Mouse (Mus musculus) forebrain, embryonic 11.5 days (tissue): Measurements from ENCODE around the gene G6pc3. TPM values are rescaled to one million over a fixed set of nuclear protein-coding genes. Genes with fewer than 3 reads are reported as not detected.

Experiments
- ATAC-seq: fragments of 200-750 bp; cut with Nextera tagmentation; replicated peaks from 2 replicates; pipeline ENCODE4 v1.8.0; 2017; ENCODE audit warnings: moderate TSS enrichment; ENCODE audit not compliant: low FRiP score
- DNase-seq: peaks from one replicate; pipeline ENCODE4 v3.0.0-alpha.2; 2017; ENCODE audit warnings: low spot score
- H3K27ac ChIP-seq: fragments of 300-500 bp; sonication (generic); 2 replicates; pipeline ENCODE4 v1.5.1; 2014; ENCODE audit warnings: low read depth, low read length
- H3K27me3 ChIP-seq: fragments of 300-500 bp; sonication (generic); 2 replicates; pipeline ENCODE4 v1.6.1; 2014; ENCODE audit warnings: mild to moderate bottlenecking, low read length, mixed read lengths; ENCODE audit not compliant: control insufficient read depth, insufficient read depth
- H3K36me3 ChIP-seq: fragments of 300-500 bp; sonication (generic); 2 replicates; pipeline ENCODE4 v1.6.1; 2014; ENCODE audit warnings: mild to moderate bottlenecking, low read length, moderate library complexity, mixed read lengths; ENCODE audit not compliant: control insufficient read depth, insufficient read depth
- H3K4me1 ChIP-seq: fragments of 300-500 bp; sonication (generic); replicated peaks from 2 replicates; pipeline ENCODE4 v1.6.1; 2014; ENCODE audit warnings: low read length, mixed read lengths; ENCODE audit not compliant: control insufficient read depth, insufficient read depth
- H3K4me2 ChIP-seq: fragments of 300-500 bp; sonication (generic); 2 replicates; pipeline ENCODE4 v1.6.1; 2014; ENCODE audit warnings: low read depth, mild to moderate bottlenecking, low read length, moderate library complexity, mixed read lengths; ENCODE audit not compliant: severe bottlenecking
- H3K4me3 ChIP-seq: fragments of 300-500 bp; sonication (generic); 2 replicates; pipeline ENCODE4 v1.5.1; 2014; ENCODE audit warnings: low read depth, low read length
- H3K9ac ChIP-seq: fragments of 300-500 bp; sonication (generic); 2 replicates; pipeline ENCODE4 v1.6.1; 2014; ENCODE audit warnings: low read length
- H3K9me3 ChIP-seq: fragments of 300-500 bp; sonication (generic); 2 replicates; pipeline ENCODE4 v1.6.1; 2016; ENCODE audit warnings: low read length, mixed read lengths; ENCODE audit not compliant: control insufficient read depth
- WGBS: fragments of 180-500 bp; shearing (Covaris S2); extraction: QIAGEN DNeasy Blood & Tissue Kit; methylation state at CpG from one replicate; pipeline ENCODE4 v1.1.7; 2014; 5-methylcytosine and 5-hydroxymethylcytosine counted together
- polyA plus RNA-seq: library from polyadenylated mRNA; unstranded; fragments of >200 nt; fragmentation: Nextera tagmentation; extraction: Ambion mirVana; gene quantifications from 2 replicates; pipeline ENCODE4 v1.2.1, GENCODE M21; 2014

The G6pc3 gene
- polyA plus RNA-seq, 1 experiment from 2014 or later: 30.6 TPM

DNA sequence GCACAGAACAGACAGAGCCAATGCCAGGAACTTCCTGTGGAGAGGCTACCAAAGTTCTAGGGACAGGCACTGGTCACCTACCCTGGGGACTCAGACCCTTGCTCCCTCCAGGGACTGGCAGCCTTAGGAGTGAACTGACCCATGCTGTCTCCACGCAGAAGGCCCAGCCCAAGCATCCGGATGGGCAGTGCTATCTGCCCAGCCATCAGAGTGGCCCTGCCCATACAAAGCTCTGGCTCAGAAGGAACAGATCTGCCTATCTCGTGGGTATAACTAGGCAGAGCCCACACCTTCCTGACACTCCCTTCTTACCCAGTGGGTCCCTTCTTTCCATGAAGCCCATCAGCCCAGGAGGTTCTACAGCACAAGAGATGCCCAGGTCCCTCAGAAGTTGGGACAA, 20.8 kb downstream of the G6pc3 start:
- Histone ChIP-seq H3K27ac (no peak overlapping the region), H3K4me1 (peaks cover 12% of the 10 kb centered on the region; the same call in 1 of the 2 replicates)
- ATAC-seq: no peak

DNA sequence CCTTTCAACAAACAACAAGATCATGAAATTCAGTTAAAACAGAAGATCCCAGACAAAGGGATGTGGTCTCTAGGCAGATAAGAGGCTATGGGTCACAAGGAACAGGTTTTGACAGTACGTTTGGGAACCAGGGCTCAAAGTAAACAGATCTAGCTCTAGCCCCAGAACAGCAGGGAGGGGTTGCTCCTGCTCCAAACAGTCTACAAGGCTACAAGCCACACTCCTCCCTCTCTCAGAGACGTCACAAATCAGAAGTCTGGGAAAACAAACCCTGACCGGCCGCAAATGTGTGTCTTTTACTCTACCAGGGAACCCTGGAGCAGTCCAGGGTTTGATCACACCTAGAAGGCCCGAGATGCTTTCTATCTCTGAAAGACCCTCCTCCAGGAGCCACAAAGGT, 21.6 kb downstream of the G6pc3 start:
- H3K4me1 ChIP-seq: peaks cover 12% of the 10 kb centered on the region; the same call in 1 of the 2 replicates
- no peaks in the 10 kb centered on the region; the same call in 1 of the 2 replicates for H3K36me3 ChIP-seq
- 71% methylated on average over 5 of the region's 5 CpGs for WGBS
- no peaks in the 10 kb centered on the region for H3K27me3 ChIP-seq
- H3K27ac ChIP-seq: no peak overlapping the region
- DNase-seq (peak; percentile 36), ATAC-seq (no peak)
- H3K4me2 ChIP-seq: no peak overlapping the region
- H3K9ac ChIP-seq: no peak overlapping the region
- no peaks in the 10 kb centered on the region for H3K9me3 ChIP-seq
- H3K4me3 ChIP-seq: no peak overlapping the region

More for the DNA sequence above, 20.8 kb downstream of the G6pc3 start:
- 77% methylated on average over 3 of the region's 3 CpGs for WGBS
- no peaks in the 10 kb centered on the region for H3K9me3 ChIP-seq
- no peaks in the 10 kb centered on the region for H3K27me3 ChIP-seq
- no peaks in the 10 kb centered on the region; the same call in 1 of the 2 replicates for H3K36me3 ChIP-seq
- no peak overlapping the region for H3K9ac ChIP-seq
- DNase-seq: peak; percentile 41
- H3K4me3 ChIP-seq: no peak overlapping the region
- H3K4me2 ChIP-seq: no peak overlapping the region

DNA sequence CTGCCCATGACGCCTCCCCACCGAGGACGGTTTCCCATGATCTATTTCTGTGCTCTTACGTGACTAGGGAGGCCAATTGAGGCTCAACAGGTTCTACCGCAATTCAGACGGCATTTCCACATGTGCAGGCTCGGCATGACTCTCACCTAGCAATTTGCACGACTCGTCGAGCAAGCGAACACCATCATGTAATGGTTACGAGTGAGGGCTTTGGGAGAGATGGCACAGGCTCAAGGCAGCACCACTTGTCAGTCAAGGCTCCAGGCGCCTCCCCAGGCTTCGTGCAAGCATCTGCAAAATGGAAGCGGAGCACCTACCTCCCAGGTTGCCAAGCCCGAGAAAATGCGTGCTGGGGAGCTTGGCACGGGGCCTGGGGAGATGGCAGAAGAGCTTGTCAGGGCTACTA, 22.5 kb downstream of the G6pc3 start:
- no peaks in the 10 kb centered on the region for H3K27me3 ChIP-seq
- ATAC-seq (no peak), DNase-seq (peak; percentile 50)
- no peak overlapping the region for H3K4me3 ChIP-seq
- no peaks in the 10 kb centered on the region for H3K9me3 ChIP-seq
- H3K4me2 ChIP-seq: no peak overlapping the region
- no peaks in the 10 kb centered on the region for H3K36me3 ChIP-seq
- no peak overlapping the region for H3K9ac ChIP-seq
- H3K4me1 ChIP-seq: peaks cover 12% of the 10 kb centered on the region; the same call in 1 of the 2 replicates
- no peak overlapping the region for H3K27ac ChIP-seq
- 82% methylated on average over 18 of the region's 18 CpGs for WGBS

DNA sequence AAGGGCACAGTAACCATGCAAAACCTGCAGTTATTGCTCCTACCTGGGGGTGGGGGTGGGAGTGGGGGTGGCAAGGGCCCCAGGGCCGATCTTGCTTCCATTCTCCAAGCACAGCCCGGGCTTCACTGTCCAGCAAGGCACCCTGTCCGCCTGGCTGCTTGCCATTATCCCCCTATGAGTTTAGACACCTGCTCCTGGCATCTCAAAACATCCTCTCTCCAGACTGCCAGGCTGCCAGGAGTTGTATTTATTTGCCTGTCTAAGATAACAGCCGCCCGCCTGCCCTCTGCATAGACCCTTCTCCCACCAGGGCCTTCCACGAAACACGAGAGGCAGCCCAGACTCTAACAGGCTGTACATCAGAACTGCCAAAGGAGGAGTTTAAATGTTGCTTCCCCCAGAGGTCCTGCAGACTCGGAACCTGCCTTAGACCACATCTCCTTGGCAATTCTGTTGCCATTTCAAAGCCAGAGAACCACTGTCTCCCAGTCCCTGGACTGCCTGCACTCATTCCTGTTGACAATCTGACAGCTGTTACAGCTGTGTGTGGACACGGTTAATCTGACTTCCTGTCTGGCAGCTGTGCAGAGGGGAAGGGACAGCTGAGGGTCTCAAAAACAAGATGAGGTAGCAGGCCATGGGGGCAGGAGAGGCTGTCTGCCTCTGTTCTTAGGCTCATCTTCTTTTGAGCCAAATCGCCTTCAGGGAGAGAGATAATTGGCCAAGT, 25.2 kb downstream of the G6pc3 start:
- no peak overlapping the region for H3K27ac ChIP-seq
- 72% methylated on average over 10 of the region's 10 CpGs for WGBS

DNA sequence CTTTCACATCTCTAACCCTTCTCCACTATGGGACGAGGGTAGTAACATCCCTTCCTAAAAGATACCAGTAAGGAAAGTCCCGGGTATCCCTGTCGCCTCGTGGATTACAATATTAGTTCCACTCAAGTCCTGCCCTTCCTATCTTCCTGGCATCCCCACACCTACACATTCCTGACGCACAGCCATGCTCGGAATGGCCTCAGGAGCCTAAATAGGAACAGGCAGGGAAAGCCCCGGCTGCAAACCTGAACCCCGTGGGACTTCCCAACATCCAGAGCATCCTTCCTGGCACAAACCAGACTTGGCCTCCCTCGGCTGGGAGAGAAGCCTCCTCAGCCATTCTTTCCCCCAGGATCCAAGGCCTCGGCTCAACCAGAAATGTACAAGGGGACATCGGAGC, 26.1 kb downstream of the G6pc3 start:
- no peaks in the 10 kb centered on the region for H3K36me3 ChIP-seq
- peaks cover 16% of the 10 kb centered on the region for H3K4me1 ChIP-seq
- no peaks in the 10 kb centered on the region for H3K27me3 ChIP-seq
- no peak overlapping the region for H3K27ac ChIP-seq
- ATAC-seq (no peak), DNase-seq (peak; percentile 44)
- no peak overlapping the region for H3K4me2 ChIP-seq
- H3K4me3 ChIP-seq: no peak overlapping the region
- H3K9ac ChIP-seq: no peak overlapping the region
- WGBS: 80% methylated on average over 11 of the region's 11 CpGs
- no peaks in the 10 kb centered on the region for H3K9me3 ChIP-seq

More for the DNA sequence above, 25.2 kb downstream of the G6pc3 start:
- Histone ChIP-seq H3K4me1 (peaks cover 16% of the 10 kb centered on the region), H3K4me3 (no peak overlapping the region), H3K27me3 (no peaks in the 10 kb centered on the region), H3K9ac (no peak overlapping the region), H3K9me3 (no peaks in the 10 kb centered on the region), H3K4me2 (no peak overlapping the region), H3K36me3 (no peaks in the 10 kb centered on the region)
- ATAC-seq: no peak
- peak; percentile 49 for DNase-seq

DNA sequence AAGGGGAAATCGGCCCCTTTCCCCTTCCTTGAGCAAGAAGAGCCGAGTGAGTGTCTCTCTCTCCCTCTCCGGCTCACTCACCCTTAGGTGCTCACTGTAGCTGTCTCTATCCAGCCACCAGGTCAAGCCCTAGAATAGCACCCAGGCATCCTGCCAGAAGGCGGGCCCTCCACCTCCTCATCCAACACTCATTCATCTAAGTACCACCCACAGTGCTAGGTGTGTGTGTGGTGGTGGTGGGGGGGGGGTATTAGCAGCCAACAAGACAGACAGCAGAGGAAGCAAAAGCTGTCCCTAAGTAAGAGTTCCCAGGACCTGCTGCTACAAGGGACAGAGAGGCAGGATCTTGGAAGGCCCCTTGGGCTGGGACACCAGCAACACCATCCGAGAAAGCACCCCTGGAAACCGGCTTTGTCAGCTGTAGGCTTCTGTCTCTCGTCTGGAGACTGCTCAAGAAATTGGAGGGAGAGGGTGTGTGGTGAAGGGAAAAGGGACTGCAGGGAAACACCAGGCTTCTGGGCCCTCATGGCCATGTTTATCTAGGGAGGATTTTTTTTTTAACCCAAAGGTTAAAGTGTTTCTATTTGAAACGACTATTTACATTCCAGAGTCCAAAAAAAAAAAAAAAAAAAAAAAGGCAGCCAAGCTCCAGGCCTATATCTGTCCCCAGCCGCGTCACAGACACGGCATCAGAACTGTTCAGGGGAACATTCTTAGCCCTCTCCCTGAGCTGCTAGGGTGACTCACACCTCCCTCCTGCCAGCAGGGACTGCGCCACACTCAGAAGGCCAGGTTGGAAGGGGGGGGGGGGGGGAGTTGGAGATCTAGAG, 26.9 kb downstream of the G6pc3 start:
- H3K27ac ChIP-seq: no peak overlapping the region
- no peaks in the 10 kb centered on the region for H3K36me3 ChIP-seq
- DNase-seq (peak; percentile 48), ATAC-seq (no peak)
- H3K4me3 ChIP-seq: no peak overlapping the region
- H3K9me3 ChIP-seq: no peaks in the 10 kb centered on the region
- H3K27me3 ChIP-seq: no peaks in the 10 kb centered on the region
- 66% methylated on average over 12 of the region's 12 CpGs for WGBS
- H3K9ac ChIP-seq: no peak overlapping the region
- H3K4me2 ChIP-seq: no peak overlapping the region
- H3K4me1 ChIP-seq: peaks cover 16% of the 10 kb centered on the region

DNA sequence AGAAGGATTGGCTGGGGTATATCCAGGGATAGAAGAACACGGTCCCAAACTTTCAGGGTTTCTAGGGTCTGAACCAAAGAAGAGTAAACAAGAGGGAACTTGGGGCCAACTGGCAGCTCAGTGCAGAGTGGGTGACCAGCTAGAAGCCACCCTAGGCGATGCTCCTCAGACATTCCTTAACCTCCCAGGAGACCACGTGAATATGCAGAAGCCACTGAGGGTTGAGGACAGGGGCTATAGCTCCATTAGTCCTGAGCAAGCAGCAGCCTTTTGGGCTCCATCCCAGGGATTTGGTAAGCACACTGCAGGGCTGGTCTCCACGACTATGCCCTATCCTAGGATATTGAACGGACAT, 27.4 kb downstream of the G6pc3 start:
- Histone ChIP-seq H3K27ac (no peak overlapping the region), H3K4me1 (peaks cover 14% of the 10 kb centered on the region)
- DNase-seq: peak; percentile 50

DNA sequence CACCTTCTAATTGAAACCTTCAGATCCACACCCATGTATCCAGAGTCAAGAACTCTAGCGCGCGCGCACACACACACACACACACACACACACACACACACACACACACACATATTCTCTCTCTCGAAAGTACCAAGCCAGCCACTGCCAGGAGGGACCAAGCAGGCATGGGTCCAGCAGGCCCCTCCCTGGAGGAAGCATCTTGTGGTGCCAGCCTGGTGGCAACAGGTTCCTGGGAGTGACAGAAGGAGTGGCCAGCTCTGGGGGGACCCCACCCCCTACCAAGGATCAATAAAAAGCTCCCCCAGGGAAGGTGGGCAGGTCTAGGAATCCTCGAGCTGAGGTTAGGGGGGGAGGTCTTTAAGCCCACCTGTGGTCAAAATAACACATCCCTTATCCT, 28.0 kb downstream of the G6pc3 start:
- Histone ChIP-seq H3K27ac (no peak overlapping the region), H3K4me2 (no peak overlapping the region)
- WGBS: 81% methylated on average over 6 of the region's 6 CpGs

More for the DNA sequence above, 27.4 kb downstream of the G6pc3 start:
- Histone ChIP-seq H3K9me3 (no peaks in the 10 kb centered on the region), H3K4me2 (no peak overlapping the region), H3K9ac (no peak overlapping the region), H3K36me3 (no peaks in the 10 kb centered on the region), H3K4me3 (no peak overlapping the region), H3K27me3 (no peaks in the 10 kb centered on the region)
- 66% methylated on average over 5 of the region's 5 CpGs for WGBS
- ATAC-seq: no peak

More for the DNA sequence above, 28.0 kb downstream of the G6pc3 start:
- H3K4me1 ChIP-seq: peaks cover 14% of the 10 kb centered on the region
- DNase-seq: peak; percentile 45
- H3K9me3 ChIP-seq: no peaks in the 10 kb centered on the region
- ATAC-seq: no peak
- H3K27me3 ChIP-seq: no peaks in the 10 kb centered on the region
- H3K36me3 ChIP-seq: no peaks in the 10 kb centered on the region
- no peak overlapping the region for H3K9ac ChIP-seq
- H3K4me3 ChIP-seq: no peak overlapping the region
